Mouse (Mus musculus): Measurements from ENCODE around the gene Auts2. TPM values are rescaled to one million over a fixed set of nuclear protein-coding genes. Genes with fewer than 3 reads are reported as not detected.

The Auts2 gene
- polyA plus RNA-seq, 1 experiment from 2014 or later: 1.0 TPM

- H3K36me3 ChIP-seq (replicated peaks; ENCODE audit: insufficient read depth, low read length): no peaks in the 10 kb centered on the region
- no peaks in the 10 kb centered on the region for H3K27me3 ChIP-seq (ENCODE audit: insufficient read depth, low read length)
- no peak overlapping the region for H3K9ac ChIP-seq (replicated peaks)
- peaks cover 3% of the 10 kb centered on the region; the same call in 1 of the 2 replicates for H3K4me1 ChIP-seq (ENCODE audit: insufficient read depth)
- WGBS (ENCODE audit: insufficient replicate concordance): 67% methylated on average over 8 of the region's 8 CpGs
- no peaks in the 10 kb centered on the region for H3K9me3 ChIP-seq (ENCODE audit: low read length)
- no peak overlapping the region for H3K4me2 ChIP-seq (ENCODE audit: low read depth, low read length)
- no peak overlapping the region for H3K4me3 ChIP-seq (ENCODE audit: low read depth, low read length)
- ATAC-seq: no peak
- H3K27ac ChIP-seq (ENCODE audit: low read depth): no peak overlapping the region
- DNase-seq: no peak
- TF ChIP-seq EP300 (IDR thresholded peaks at IDR 0.05; ENCODE audit: low read depth) (no peak), CTCF (IDR thresholded peaks at IDR 0.05; ENCODE audit: low read depth) (no peak)
Measured at GRCm38 (mm10) chr5:131850632-131851335, 692.4 kb downstream of the Auts2 start.

DNA sequence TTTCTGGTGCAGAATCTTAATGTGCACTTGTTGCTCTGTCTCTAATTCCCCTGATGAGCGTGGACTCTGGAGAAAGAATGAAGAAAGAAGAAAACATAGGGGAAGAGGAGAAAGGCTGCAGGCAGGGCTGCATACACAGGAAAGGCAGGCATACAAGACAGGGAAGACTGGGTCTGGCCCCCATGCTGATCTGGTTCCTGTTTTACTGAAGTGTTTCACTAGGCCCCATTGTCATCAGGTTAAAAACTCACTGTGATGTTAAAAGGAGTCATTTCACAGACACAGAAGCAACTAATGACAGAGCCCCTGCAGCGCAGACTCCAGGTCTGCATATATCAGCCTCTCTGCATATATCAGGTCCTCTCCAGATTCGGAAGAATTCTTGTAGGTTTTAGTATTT lies 693.5 kb downstream of the Auts2 start:
- H3K27me3 ChIP-seq (ENCODE audit: insufficient read depth, low read length): no peaks in the 10 kb centered on the region
- H3K9ac ChIP-seq (replicated peaks): no peak overlapping the region
- no peak for TF ChIP-seq CTCF (IDR thresholded peaks at IDR 0.05; ENCODE audit: low read depth)
- TF ChIP-seq EP300 (IDR thresholded peaks at IDR 0.05; ENCODE audit: low read depth): no peak
- WGBS (ENCODE audit: insufficient replicate concordance): 74% methylated on average over 3 of the region's 3 CpGs
- DNase-seq: no peak
- peaks cover 3% of the 10 kb centered on the region; the same call in 1 of the 2 replicates for H3K4me1 ChIP-seq (ENCODE audit: insufficient read depth)
- no peak overlapping the region for H3K4me3 ChIP-seq (ENCODE audit: low read depth, low read length)
- H3K27ac ChIP-seq (ENCODE audit: low read depth): no peak overlapping the region
- ATAC-seq: no peak
- no peaks in the 10 kb centered on the region for H3K36me3 ChIP-seq (replicated peaks; ENCODE audit: insufficient read depth, low read length)
- H3K4me2 ChIP-seq (ENCODE audit: low read depth, low read length): no peak overlapping the region
- H3K9me3 ChIP-seq (ENCODE audit: low read length): no peaks in the 10 kb centered on the region

GRCm38 (mm10) chr5:131844519-131844800 lies 698.7 kb downstream of the Auts2 start:
- WGBS (ENCODE audit: insufficient replicate concordance): 65% methylated on average over 9 of the region's 9 CpGs
- H3K9ac ChIP-seq (replicated peaks): no peak overlapping the region
- H3K4me1 ChIP-seq (ENCODE audit: insufficient read depth): no peaks in the 10 kb centered on the region
- TF ChIP-seq CTCF (IDR thresholded peaks at IDR 0.05; ENCODE audit: low read depth): no peak
- TF ChIP-seq EP300 (IDR thresholded peaks at IDR 0.05; ENCODE audit: low read depth): no peak
- H3K9me3 ChIP-seq (ENCODE audit: low read length): no peaks in the 10 kb centered on the region
- ATAC-seq (no peak), DNase-seq (no peak)
- no peak overlapping the region for H3K4me2 ChIP-seq (ENCODE audit: low read depth, low read length)
- no peaks in the 10 kb centered on the region for H3K36me3 ChIP-seq (replicated peaks; ENCODE audit: insufficient read depth, low read length)
- no peak overlapping the region for H3K27ac ChIP-seq (ENCODE audit: low read depth)
- no peak overlapping the region for H3K4me3 ChIP-seq (ENCODE audit: low read depth, low read length)
- no peaks in the 10 kb centered on the region for H3K27me3 ChIP-seq (ENCODE audit: insufficient read depth, low read length)

GRCm38 (mm10) chr5:131843766-131844518 lies 699.2 kb downstream of the Auts2 start:
- ATAC-seq: no peak
- DNase-seq: no peak
- H3K27me3 ChIP-seq (ENCODE audit: insufficient read depth, low read length): no peaks in the 10 kb centered on the region
- H3K27ac ChIP-seq (ENCODE audit: low read depth): no peak overlapping the region
- WGBS (ENCODE audit: insufficient replicate concordance): 66% methylated on average over 9 of the region's 9 CpGs
- H3K4me1 ChIP-seq (ENCODE audit: insufficient read depth): no peaks in the 10 kb centered on the region
- H3K36me3 ChIP-seq (replicated peaks; ENCODE audit: insufficient read depth, low read length): no peaks in the 10 kb centered on the region
- no peak overlapping the region for H3K4me2 ChIP-seq (ENCODE audit: low read depth, low read length)
- no peak overlapping the region for H3K4me3 ChIP-seq (ENCODE audit: low read depth, low read length)
- TF ChIP-seq EP300 (IDR thresholded peaks at IDR 0.05; ENCODE audit: low read depth) (no peak), CTCF (IDR thresholded peaks at IDR 0.05; ENCODE audit: low read depth) (no peak)
- no peaks in the 10 kb centered on the region for H3K9me3 ChIP-seq (ENCODE audit: low read length)
- no peak overlapping the region for H3K9ac ChIP-seq (replicated peaks)

- DNase-seq (no peak), ATAC-seq (no peak)
- no peaks in the 10 kb centered on the region for H3K36me3 ChIP-seq (replicated peaks; ENCODE audit: insufficient read depth, low read length)
- no peak overlapping the region for H3K27ac ChIP-seq (ENCODE audit: low read depth)
- no peak overlapping the region for H3K9ac ChIP-seq (replicated peaks)
- no peaks in the 10 kb centered on the region for H3K9me3 ChIP-seq (ENCODE audit: low read length)
- TF ChIP-seq CTCF (IDR thresholded peaks at IDR 0.05; ENCODE audit: low read depth) (no peak), EP300 (IDR thresholded peaks at IDR 0.05; ENCODE audit: low read depth) (no peak)
- H3K4me3 ChIP-seq (ENCODE audit: low read depth, low read length): no peak overlapping the region
- H3K27me3 ChIP-seq (ENCODE audit: insufficient read depth, low read length): no peaks in the 10 kb centered on the region
- no peaks in the 10 kb centered on the region for H3K4me1 ChIP-seq (ENCODE audit: insufficient read depth)
- no peak overlapping the region for H3K4me2 ChIP-seq (ENCODE audit: low read depth, low read length)
- 73% methylated on average over 14 of the region's 14 CpGs for WGBS (ENCODE audit: insufficient replicate concordance)
Measured at GRCm38 (mm10) chr5:131839657-131840315, 703.4 kb downstream of the Auts2 start.

- no peak for ATAC-seq
- no peaks in the 10 kb centered on the region for H3K27me3 ChIP-seq (ENCODE audit: insufficient read depth, low read length)
- DNase-seq: no peak
- H3K27ac ChIP-seq (ENCODE audit: low read depth): no peak overlapping the region
- H3K4me2 ChIP-seq (ENCODE audit: low read depth, low read length): no peak overlapping the region
- no peak overlapping the region for H3K9ac ChIP-seq (replicated peaks)
- no peak overlapping the region for H3K4me3 ChIP-seq (ENCODE audit: low read depth, low read length)
- TF ChIP-seq EP300 (IDR thresholded peaks at IDR 0.05; ENCODE audit: low read depth) (no peak), CTCF (IDR thresholded peaks at IDR 0.05; ENCODE audit: low read depth) (no peak)
- no peaks in the 10 kb centered on the region for H3K9me3 ChIP-seq (ENCODE audit: low read length)
- no peaks in the 10 kb centered on the region for H3K36me3 ChIP-seq (replicated peaks; ENCODE audit: insufficient read depth, low read length)
- H3K4me1 ChIP-seq (ENCODE audit: insufficient read depth): no peaks in the 10 kb centered on the region
- 41% methylated on average over 10 of the region's 10 CpGs for WGBS (ENCODE audit: insufficient replicate concordance)
Measured at GRCm38 (mm10) chr5:131839023-131839422, 704.1 kb downstream of the Auts2 start.
